Mouse (Mus musculus): ENCODE results near the gene Gm11168. TPM values are rescaled to one million over a fixed set of nuclear protein-coding genes. Genes with fewer than 3 reads are reported as not detected.
"Not testable (repeated sequence)": the region's sequence is repeated elsewhere in the genome, so short reads cannot be mapped to it uniquely, and the experiment has no call there.

The Gm11168 gene
- total RNA-seq, 1 experiment from 2014 or later = 0.69 TPM

DNA sequence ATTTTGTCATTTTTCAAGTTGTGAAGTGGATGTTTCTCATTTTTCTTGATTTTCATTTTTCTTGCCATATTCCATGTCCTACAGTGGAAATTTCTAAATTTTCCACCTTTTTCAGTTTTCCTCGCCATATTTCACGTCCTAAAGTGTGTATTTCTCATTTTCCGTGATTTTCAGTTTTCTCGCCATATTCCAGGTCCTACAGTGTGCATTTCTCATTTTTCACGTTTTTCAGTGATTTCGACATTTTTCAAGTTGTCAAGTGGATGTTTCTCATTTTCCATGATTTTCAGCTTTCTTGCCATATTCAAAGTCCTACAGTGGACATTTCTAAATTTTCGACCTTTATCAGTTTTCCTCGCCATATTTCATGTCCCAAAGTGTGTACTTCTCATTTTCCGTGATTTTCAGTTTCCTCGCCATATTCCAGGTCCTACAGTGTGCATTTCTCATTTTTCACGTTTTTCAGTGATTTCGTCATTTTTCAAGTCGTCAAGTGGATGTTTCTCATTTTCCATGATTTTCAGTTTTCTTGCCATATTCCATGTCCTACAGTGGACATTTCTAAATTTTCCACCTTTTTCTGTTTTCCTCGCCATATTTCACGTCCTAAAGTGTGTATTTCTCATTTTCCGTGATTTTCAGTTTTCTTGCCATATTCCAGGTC lies 21.0 kb downstream of the Gm11168 start:
- not testable (repeated sequence) for ATAC-seq (replicated peaks; ENCODE audit: low read depth, poor library complexity, severe bottlenecking)

DNA sequence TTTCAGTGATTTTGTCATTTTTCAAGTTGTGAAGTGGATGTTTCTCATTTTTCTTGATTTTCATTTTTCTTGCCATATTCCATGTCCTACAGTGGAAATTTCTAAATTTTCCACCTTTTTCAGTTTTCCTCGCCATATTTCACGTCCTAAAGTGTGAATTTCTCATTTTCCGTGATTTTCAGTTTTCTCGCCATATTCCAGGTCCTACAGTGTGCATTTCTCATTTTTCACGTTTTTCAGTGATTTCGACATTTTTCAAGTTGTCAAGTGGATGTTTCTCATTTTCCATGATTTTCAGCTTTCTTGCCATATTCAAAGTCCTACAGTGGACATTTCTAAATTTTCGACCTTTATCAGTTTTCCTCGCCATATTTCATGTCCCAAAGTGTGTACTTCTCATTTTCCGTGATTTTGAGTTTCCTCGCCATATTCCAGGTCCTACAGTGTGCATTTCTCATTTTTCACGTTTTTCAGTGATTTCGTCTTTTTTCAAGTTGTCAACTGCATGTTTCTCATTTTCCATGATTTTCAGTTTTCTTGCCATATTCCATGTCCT lies 21.8 kb downstream of the Gm11168 start, which contains the start of gene Gm10717:
Gm10717 (plus strand) TSS at position 506 of the 556 bp plus-strand sequence.
- not testable (repeated sequence) for ATAC-seq (replicated peaks; ENCODE audit: low read depth, poor library complexity, severe bottlenecking)

DNA sequence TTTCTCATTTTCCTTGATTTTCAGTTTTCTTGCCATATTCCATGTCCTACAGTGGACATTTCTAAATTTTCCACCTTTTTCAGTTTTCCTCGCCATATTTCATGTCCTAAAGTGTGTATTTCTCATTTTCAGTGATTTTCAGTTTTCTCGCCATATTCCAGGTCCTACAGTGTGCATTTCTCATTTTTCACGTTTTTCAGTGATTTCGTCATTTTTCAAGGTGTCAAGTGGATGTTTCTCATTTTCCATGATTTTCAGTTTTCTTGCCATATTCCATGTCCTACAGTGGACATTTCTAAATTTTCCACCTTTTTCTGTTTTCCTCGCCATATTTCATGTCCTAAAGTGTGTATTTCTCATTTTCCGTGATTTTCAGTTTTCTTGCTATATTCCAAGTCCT lies 22.5 kb downstream of the Gm11168 start:
- ATAC-seq (replicated peaks; ENCODE audit: low read depth, poor library complexity, severe bottlenecking) = not testable (repeated sequence)

DNA sequence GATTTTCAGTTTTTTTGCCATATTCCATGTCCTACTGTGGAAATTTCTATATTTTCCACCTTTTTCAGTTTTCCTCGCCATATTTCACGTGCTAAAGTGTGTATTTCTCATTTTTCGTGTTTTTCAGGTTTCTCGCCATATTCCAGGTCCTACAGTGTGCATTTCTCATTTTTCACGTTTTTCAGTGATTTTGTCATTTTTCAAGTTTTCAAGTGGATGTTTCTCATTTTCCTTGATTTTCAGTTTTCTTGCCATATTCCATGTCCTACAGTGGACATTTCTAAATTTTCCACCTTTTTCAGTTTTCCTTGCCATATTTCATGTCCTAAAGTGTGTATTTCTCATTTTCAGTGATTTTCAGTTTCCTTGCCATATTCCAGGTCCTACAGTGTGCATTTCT lies 23.0 kb downstream of the Gm11168 start:
- not testable (repeated sequence) for ATAC-seq (replicated peaks; ENCODE audit: low read depth, poor library complexity, severe bottlenecking)

DNA sequence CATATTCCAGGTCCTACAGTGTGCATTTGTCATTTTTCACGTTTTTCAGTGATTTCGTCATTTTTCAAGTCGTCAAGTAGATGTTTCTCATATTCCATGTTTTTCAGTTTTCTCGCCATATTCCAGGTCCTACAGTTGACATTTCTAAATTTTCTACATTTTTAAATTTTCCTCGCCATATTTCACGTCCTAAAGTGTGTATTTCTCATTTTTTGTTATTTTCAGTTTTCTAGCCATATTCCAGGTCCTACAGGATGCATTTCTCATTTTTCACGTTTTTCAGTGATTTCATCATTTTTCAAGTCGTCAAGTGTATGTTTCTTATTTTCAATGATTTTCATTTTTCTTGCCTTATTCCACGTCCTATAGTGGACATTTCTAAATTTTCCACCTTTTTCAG lies 23.6 kb downstream of the Gm11168 start:
- ATAC-seq (replicated peaks; ENCODE audit: low read depth, poor library complexity, severe bottlenecking) = not testable (repeated sequence)

DNA sequence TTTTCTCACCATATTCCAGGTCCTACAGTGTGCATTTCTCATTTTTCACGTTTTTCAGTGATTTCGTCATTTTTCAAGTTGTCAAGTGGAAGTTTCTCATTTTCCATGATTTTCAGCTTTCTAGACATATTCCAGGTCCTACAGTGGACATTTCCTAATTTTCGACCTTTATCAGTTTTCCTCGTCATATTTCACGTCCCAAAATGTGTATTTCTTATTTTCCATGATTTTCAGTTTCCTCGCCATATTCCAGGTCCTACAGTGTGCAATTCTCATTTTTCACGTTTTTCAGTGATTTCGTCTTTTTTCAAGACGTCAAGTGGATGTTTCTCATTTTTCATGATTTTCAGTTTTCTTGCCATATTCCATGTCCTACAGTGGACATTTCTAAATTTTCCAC lies 24.1 kb downstream of the Gm11168 start:
- ATAC-seq (replicated peaks; ENCODE audit: low read depth, poor library complexity, severe bottlenecking) = 0 out of 2 replicates have a peak, but pooled peaks have one; percentile 10

DNA sequence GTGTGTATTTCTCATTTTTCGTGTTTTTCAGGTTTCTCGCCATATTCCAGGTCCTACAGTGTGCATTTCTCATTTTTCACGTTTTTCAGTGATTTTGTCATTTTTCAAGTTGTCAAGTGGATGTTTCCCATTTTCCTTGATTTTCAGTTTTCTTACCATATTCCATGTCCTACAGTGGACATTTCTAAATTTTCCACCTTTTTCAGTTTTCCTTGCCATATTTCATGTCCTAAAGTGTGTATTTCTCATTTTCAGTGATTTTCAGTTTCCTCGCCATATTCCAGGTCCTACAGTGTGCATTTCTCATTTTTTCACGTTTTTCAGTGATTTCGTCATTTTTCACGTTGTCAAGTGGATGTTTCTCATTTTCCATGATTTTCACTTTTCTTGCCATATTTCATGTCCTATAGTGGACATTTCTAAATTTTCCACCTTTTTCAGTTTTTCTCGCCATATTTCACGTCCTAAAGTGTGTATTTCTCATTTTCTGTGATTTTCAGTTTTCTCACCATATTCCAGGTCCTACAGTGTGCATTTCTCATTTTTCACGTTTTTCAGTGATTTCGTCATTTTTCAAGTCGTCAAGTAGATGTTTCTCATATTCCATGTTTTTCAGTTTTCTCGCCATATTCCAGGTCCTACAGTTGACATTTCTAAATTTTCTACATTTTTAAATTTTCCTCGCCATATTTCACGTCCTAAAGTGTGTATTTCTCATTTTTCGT lies 26.3 kb downstream of the Gm11168 start:
- not testable (repeated sequence) for ATAC-seq (replicated peaks; ENCODE audit: low read depth, poor library complexity, severe bottlenecking)

DNA sequence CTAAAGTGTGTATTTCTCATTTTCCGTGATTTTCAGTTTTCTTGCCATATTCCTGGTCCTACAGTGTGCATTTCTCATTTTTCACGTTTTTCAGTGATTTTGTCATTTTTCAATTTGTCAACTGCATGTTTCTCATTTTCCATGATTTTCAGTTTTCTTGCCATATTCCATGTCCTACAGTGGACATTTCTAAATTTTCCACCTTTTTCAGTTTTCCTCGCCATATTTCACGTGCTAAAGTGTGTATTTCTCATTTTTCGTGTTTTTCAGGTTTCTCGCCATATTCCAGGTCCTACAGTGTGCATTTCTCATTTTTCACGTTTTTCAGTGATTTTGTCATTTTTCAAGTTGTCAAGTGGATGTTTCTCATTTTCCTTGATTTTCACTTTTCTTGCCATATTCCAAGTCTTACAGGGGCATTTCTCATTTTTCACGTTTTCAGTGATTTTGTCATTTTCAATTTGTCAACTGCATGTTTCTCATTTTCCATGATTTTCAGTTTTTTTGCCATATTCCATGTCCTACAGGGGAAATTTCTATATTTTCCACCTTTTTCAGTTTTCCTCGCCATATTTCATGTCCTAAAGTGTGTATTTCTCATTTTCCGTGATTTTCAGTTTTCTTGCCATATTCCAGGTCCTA lies 27.7 kb downstream of the Gm11168 start:
- not testable (repeated sequence) for ATAC-seq (replicated peaks; ENCODE audit: low read depth, poor library complexity, severe bottlenecking)

DNA sequence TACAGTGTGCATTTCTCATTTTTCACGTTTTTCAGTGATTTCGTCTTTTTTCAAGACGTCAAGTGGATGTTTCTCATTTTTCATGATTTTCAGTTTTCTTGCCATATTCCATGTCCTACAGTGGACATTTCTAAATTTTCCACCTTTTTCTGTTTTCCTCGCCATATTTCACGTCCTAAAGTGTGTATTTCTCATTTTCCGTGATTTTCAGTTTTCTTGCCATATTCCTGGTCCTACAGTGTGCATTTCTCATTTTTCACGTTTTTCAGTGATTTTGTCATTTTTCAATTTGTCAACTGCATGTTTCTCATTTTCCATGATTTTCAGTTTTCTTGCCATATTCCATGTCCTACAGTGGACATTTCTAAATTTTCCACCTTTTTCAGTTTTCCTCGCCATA lies 31.2 kb downstream of the Gm11168 start, which contains the start of gene Gm17535:
Gm17535 (plus strand) TSS at position 301 of the 400 bp plus-strand sequence.
- ATAC-seq (replicated peaks; ENCODE audit: low read depth, poor library complexity, severe bottlenecking) = not testable (repeated sequence)

DNA sequence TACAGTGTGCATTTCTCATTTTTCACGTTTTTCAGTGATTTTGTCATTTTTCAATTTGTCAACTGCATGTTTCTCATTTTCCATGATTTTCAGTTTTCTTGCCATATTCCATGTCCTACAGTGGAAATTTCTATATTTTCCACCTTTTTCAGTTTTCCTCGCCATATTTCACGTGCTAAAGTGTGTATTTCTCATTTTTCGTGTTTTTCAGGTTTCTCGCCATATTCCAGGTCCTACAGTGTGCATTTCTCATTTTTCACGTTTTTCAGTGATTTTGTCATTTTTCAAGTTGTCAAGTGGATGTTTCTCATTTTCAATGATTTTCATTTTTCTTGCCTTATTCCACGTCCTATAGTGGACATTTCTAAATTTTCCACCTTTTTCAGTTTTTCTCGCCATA lies 33.4 kb downstream of the Gm11168 start, which contains the start of gene Gm10715:
Gm10715 (plus strand) TSS at position 301 of the 400 bp plus-strand sequence.
- ATAC-seq (replicated peaks; ENCODE audit: low read depth, poor library complexity, severe bottlenecking) = not testable (repeated sequence)

DNA sequence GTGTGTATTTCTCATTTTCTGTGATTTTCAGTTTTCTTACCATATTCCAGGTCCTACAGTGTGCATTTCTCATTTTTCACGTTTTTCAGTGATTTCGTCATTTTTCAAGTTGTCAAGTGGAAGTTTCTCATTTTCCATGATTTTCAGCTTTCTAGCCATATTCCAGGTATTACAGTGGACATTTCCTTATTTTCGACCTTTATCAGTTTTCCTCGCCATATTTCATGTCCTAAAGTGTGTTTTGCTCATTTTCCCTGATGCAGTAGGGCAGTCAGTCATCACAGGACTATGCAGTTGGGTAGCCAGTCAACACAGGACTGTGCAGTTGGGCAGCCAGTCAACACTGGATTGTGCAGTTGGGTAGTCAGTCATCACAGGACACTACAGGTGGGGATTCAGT lies 35.0 kb downstream of the Gm11168 start:
- not testable (repeated sequence) for ATAC-seq (replicated peaks; ENCODE audit: low read depth, poor library complexity, severe bottlenecking)

Other genes starting within 250 kb of the Gm11168 start
- gene Gm10722, start 2.4 kb upstream of the Gm11168 start, total RNA-seq (2017) = 0.58 TPM in 1 of 2 replicates, not detected in the other
- gene Gm10721, start 9.8 kb downstream of the Gm11168 start, total RNA-seq (2017) = not detected in 2 replicates
- gene Gm10720, start 12.3 kb downstream of the Gm11168 start, total RNA-seq (2017) = not detected in 2 replicates
- gene Gm10719, start 14.1 kb downstream of the Gm11168 start, total RNA-seq (2017) = not detected in 2 replicates
- gene Gm10718, start 20.2 kb downstream of the Gm11168 start, total RNA-seq (2017) = 0.69 TPM in 1 of 2 replicates, not detected in the other
- gene Gm10717, start 22.1 kb downstream of the Gm11168 start, total RNA-seq (2017) = 3.5 TPM in 1 of 2 replicates, not detected in the other
- not detected in 2 replicates for gene Gm17535, start 31.3 kb downstream of the Gm11168 start, total RNA-seq (2017)
- 1.8 TPM in 1 of 2 replicates, not detected in the other for gene Gm10715, start 33.5 kb downstream of the Gm11168 start, total RNA-seq (2017)

All from common myeloid progenitor, adult 5-6 weeks (primary cell).